Mouse (Mus musculus): ENCODE results near the gene Gas7. TPM values are rescaled to one million over a fixed set of nuclear protein-coding genes. Genes with fewer than 3 reads are reported as not detected.

Gas7 gene
- total and polyA plus RNA-seq, 3 experiments: 0.44 TPM; not detected in 2

DNA sequence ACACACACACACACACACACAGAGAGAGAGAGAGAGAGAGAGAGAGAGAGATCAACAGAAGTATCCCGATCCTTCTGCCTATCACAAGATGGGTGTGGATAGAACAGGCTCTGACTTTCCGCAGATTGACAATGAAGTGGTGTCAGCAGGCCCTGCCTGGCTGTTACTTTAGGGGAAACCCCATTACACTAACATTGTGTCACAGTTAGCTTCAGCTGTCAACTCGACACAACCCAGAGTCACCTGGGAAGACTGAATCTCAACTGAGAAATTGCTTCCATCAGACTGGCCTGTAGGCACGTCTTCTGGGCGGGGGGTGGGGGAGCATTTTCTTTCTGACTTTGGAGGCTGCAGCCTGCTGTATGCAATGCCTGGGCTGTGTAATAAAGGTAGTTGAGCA lies 111.5 kb downstream of the Gas7 start:
- ATAC-seq (ENCODE audit: extremely low read depth, insufficient number of reproducible peaks, low FRiP score, poor library complexity, severe bottlenecking) (no peak), DNase-seq (ENCODE audit: low spot score) (no peak)
- Histone ChIP-seq H3K36me3 (replicated peaks) (no peaks in the 10 kb centered on the region), H3K4me3 (ENCODE audit: low read depth, low read length) (no peak overlapping the region), H3K9me3 (replicated peaks) (peaks cover 82% of the 10 kb centered on the region), H3K27me3 (ENCODE audit: insufficient read depth, low read length) (no peaks in the 10 kb centered on the region), H3K4me1 (ENCODE audit: insufficient read depth, low read depth, low read length) (no peaks in the 10 kb centered on the region)
- no peak for TF ChIP-seq GATA1 (IDR thresholded peaks at IDR 0.05; ENCODE audit: borderline replicate concordance, low read length)
- no peak for TF ChIP-seq GATA2 (IDR thresholded peaks at IDR 0.05; ENCODE audit: borderline replicate concordance, low read depth, low read length)
- no peak for TF ChIP-seq CTCF (IDR thresholded peaks at IDR 0.05; ENCODE audit: low read depth, low read length)
- TF ChIP-seq TAL1 (conservative IDR thresholded peaks at IDR 0.05; ENCODE audit: low read depth, low read length): no peak
- no peak for TF ChIP-seq POLR2AphosphoS5 (IDR thresholded peaks at IDR 0.05; ENCODE audit: insufficient replicate concordance, low read depth, low read length)

DNA sequence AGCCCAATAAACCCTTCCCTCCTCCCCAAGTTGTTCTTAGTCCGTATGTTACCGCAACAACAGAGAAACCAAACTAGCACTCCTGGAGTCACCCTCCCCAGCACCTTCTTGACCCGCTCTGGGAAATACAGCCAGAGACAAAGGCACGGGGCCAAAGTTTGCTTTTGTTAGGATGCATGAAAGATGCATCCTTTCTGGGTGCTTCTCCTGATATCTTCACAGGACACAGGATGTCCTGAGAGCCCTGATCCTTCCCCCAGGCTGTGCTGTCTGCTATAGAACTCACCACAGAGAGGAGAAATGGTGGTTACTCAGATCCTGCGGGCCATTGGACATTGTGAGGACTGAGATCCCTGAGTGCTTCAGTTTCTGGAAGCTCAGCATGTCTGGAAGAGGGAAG lies 111.9 kb downstream of the Gas7 start:
- TF ChIP-seq POLR2AphosphoS5 (IDR thresholded peaks at IDR 0.05; ENCODE audit: insufficient replicate concordance, low read depth, low read length) (no peak), GATA1 (IDR thresholded peaks at IDR 0.05; ENCODE audit: borderline replicate concordance, low read length) (no peak), GATA2 (IDR thresholded peaks at IDR 0.05; ENCODE audit: borderline replicate concordance, low read depth, low read length) (no peak), TAL1 (conservative IDR thresholded peaks at IDR 0.05; ENCODE audit: low read depth, low read length) (no peak), CTCF (IDR thresholded peaks at IDR 0.05; ENCODE audit: low read depth, low read length) (no peak)
- H3K36me3 ChIP-seq (replicated peaks): no peaks in the 10 kb centered on the region
- no peak overlapping the region for H3K4me3 ChIP-seq (ENCODE audit: low read depth, low read length)
- no peaks in the 10 kb centered on the region for H3K27me3 ChIP-seq (ENCODE audit: insufficient read depth, low read length)
- DNase-seq (ENCODE audit: low spot score): no peak
- peaks cover 83% of the 10 kb centered on the region for H3K9me3 ChIP-seq (replicated peaks)
- H3K4me1 ChIP-seq (ENCODE audit: insufficient read depth, low read depth, low read length): no peaks in the 10 kb centered on the region
- no peak for ATAC-seq (ENCODE audit: extremely low read depth, insufficient number of reproducible peaks, low FRiP score, poor library complexity, severe bottlenecking)

DNA sequence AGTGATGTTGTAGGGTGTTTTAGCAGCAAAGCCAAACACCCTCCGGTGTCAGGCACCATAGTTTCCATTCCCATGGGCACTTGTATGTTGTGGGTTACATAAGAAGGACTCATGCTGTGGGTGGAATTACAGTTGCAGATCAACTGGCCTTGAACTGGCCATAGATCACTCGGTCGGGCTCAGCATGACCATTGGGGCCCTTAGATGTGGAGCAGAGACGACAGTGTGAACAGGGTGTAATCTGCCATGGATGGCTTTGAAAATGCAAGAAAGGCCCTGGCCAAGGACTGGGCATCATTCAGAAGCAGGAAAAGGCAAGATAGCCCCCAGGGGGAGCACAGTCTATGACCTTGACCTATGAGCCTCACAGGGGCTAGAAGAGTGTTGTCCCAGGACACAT lies 112.8 kb downstream of the Gas7 start:
- Histone ChIP-seq H3K36me3 (replicated peaks) (no peaks in the 10 kb centered on the region), H3K9me3 (replicated peaks) (peaks cover 84% of the 10 kb centered on the region), H3K4me3 (ENCODE audit: low read depth, low read length) (no peak overlapping the region), H3K27me3 (ENCODE audit: insufficient read depth, low read length) (no peaks in the 10 kb centered on the region), H3K4me1 (ENCODE audit: insufficient read depth, low read depth, low read length) (no peaks in the 10 kb centered on the region)
- DNase-seq (ENCODE audit: low spot score) (no peak), ATAC-seq (ENCODE audit: extremely low read depth, insufficient number of reproducible peaks, low FRiP score, poor library complexity, severe bottlenecking) (no peak)
- TF ChIP-seq GATA2 (IDR thresholded peaks at IDR 0.05; ENCODE audit: borderline replicate concordance, low read depth, low read length) (no peak), TAL1 (conservative IDR thresholded peaks at IDR 0.05; ENCODE audit: low read depth, low read length) (no peak), CTCF (IDR thresholded peaks at IDR 0.05; ENCODE audit: low read depth, low read length) (no peak), GATA1 (IDR thresholded peaks at IDR 0.05; ENCODE audit: borderline replicate concordance, low read length) (no peak)

DNA sequence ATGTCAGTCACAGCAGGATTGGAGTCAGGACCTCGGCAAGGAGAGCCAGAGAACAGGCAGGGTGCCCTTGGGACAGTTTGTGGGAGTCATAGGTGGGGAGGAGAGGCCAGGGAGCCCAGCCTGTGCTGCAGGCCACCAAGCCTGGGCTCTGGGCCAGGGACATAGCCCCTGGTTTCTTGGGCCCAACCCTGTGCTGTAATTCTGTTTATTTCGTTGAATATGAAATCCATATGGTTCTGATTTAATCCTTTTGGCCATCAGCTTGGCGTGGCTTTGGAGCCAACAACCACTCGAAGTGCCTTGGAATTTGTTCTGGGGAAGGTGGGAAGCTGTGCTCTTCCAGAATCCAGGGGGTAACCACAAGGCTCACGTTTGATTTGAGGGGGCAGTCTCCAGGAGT lies 113.6 kb downstream of the Gas7 start:
- H3K9me3 ChIP-seq (replicated peaks): peaks cover 83% of the 10 kb centered on the region

DNA sequence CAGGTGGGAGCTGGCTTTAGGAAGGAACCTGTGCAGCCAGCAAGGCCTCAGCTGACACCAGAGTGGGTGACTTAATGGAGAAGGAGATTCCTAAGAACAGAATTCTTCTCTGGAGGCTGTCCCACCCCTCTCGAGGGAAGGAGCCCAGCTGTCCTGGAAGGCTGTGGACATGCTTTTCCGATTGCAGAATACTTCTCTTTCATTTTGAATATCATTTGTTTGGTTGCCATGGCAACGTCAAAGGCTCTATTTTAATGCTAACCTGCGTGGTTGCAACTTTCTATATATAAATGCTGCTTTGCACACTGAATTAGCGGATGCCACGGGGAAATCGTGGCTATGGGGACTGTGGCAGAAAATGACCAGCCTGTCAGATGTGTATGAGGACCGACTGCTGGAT lies 115.7 kb downstream of the Gas7 start:
- ATAC-seq (ENCODE audit: extremely low read depth, insufficient number of reproducible peaks, low FRiP score, poor library complexity, severe bottlenecking) (no peak), DNase-seq (ENCODE audit: low spot score) (no peak)
- no peaks in the 10 kb centered on the region for H3K4me1 ChIP-seq (ENCODE audit: insufficient read depth, low read depth, low read length)
- peaks cover 80% of the 10 kb centered on the region for H3K9me3 ChIP-seq (replicated peaks)
- TF ChIP-seq CTCF (IDR thresholded peaks at IDR 0.05; ENCODE audit: low read depth, low read length) (no peak), POLR2AphosphoS5 (IDR thresholded peaks at IDR 0.05; ENCODE audit: insufficient replicate concordance, low read depth, low read length) (no peak), GATA2 (IDR thresholded peaks at IDR 0.05; ENCODE audit: borderline replicate concordance, low read depth, low read length) (no peak)
- H3K27me3 ChIP-seq (ENCODE audit: insufficient read depth, low read length): no peaks in the 10 kb centered on the region
- H3K36me3 ChIP-seq (replicated peaks): no peaks in the 10 kb centered on the region
- no peak overlapping the region for H3K4me3 ChIP-seq (ENCODE audit: low read depth, low read length)

More for the DNA sequence above, 113.6 kb downstream of the Gas7 start:
- Histone ChIP-seq H3K4me1 (ENCODE audit: insufficient read depth, low read depth, low read length) (no peaks in the 10 kb centered on the region), H3K36me3 (replicated peaks) (no peaks in the 10 kb centered on the region), H3K27me3 (ENCODE audit: insufficient read depth, low read length) (no peaks in the 10 kb centered on the region), H3K4me3 (ENCODE audit: low read depth, low read length) (no peak overlapping the region)
- TF ChIP-seq GATA2 (IDR thresholded peaks at IDR 0.05; ENCODE audit: borderline replicate concordance, low read depth, low read length) (no peak), TAL1 (conservative IDR thresholded peaks at IDR 0.05; ENCODE audit: low read depth, low read length) (no peak), CTCF (IDR thresholded peaks at IDR 0.05; ENCODE audit: low read depth, low read length) (no peak), GATA1 (IDR thresholded peaks at IDR 0.05; ENCODE audit: borderline replicate concordance, low read length) (no peak), POLR2AphosphoS5 (IDR thresholded peaks at IDR 0.05; ENCODE audit: insufficient replicate concordance, low read depth, low read length) (no peak)
- no peak for DNase-seq (ENCODE audit: low spot score)
- ATAC-seq (ENCODE audit: extremely low read depth, insufficient number of reproducible peaks, low FRiP score, poor library complexity, severe bottlenecking): no peak

DNA sequence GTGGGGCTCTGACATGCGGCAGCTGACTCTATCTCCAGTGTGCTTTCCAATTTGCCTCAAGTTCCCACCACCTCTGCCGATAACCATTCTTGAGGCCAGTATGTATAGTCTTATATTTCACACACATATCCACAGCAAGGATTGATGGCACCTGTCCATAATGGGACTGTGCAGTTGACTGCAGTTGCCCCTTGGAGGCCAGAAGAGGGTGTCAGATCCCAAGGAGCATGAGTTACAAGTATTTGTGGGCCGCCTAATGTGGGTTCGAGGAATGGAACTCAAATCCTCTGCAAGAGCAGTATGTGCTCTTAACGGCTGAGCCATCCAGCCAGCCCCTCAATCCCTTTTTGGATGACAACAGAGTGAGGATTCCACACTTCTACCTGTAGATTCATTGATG lies 119.1 kb downstream of the Gas7 start:
- peaks cover 79% of the 10 kb centered on the region for H3K9me3 ChIP-seq (replicated peaks)
- H3K4me3 ChIP-seq (ENCODE audit: low read depth, low read length): no peak overlapping the region
- DNase-seq (ENCODE audit: low spot score): no peak
- H3K27me3 ChIP-seq (ENCODE audit: insufficient read depth, low read length): no peaks in the 10 kb centered on the region
- ATAC-seq (ENCODE audit: extremely low read depth, insufficient number of reproducible peaks, low FRiP score, poor library complexity, severe bottlenecking): no peak
- no peaks in the 10 kb centered on the region for H3K4me1 ChIP-seq (ENCODE audit: insufficient read depth, low read depth, low read length)
- TF ChIP-seq TAL1 (conservative IDR thresholded peaks at IDR 0.05; ENCODE audit: low read depth, low read length) (no peak), CTCF (IDR thresholded peaks at IDR 0.05; ENCODE audit: low read depth, low read length) (no peak), GATA1 (IDR thresholded peaks at IDR 0.05; ENCODE audit: borderline replicate concordance, low read length) (no peak), GATA2 (IDR thresholded peaks at IDR 0.05; ENCODE audit: borderline replicate concordance, low read depth, low read length) (no peak), POLR2AphosphoS5 (IDR thresholded peaks at IDR 0.05; ENCODE audit: insufficient replicate concordance, low read depth, low read length) (no peak)
- no peaks in the 10 kb centered on the region for H3K36me3 ChIP-seq (replicated peaks)

DNA sequence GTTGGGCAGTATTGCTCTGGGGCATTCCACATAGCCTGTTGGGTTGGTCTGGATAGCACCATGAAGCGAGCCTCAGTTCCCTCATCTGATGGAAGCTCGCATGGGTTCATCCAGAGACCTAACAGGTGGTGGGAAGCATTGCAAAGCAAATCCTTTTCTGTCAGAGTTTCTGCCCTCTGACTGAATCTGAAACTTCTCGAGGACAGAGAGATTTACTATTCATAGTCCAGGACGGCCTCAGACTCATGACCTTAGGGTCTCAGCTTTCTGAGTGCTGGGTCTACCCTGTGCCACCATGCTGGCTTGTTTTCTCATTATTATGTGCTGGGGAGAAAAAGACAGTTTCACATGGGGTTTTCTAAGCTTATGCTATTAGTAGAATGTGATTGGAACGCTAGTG lies 122.2 kb downstream of the Gas7 start:
- H3K36me3 ChIP-seq (replicated peaks): no peaks in the 10 kb centered on the region
- H3K9me3 ChIP-seq (replicated peaks): peaks cover 79% of the 10 kb centered on the region
- no peak for TF ChIP-seq CTCF (IDR thresholded peaks at IDR 0.05; ENCODE audit: low read depth, low read length)
- no peak for TF ChIP-seq GATA2 (IDR thresholded peaks at IDR 0.05; ENCODE audit: borderline replicate concordance, low read depth, low read length)
- TF ChIP-seq POLR2AphosphoS5 (IDR thresholded peaks at IDR 0.05; ENCODE audit: insufficient replicate concordance, low read depth, low read length): no peak
- no peak for TF ChIP-seq GATA1 (IDR thresholded peaks at IDR 0.05; ENCODE audit: borderline replicate concordance, low read length)
- TF ChIP-seq TAL1 (conservative IDR thresholded peaks at IDR 0.05; ENCODE audit: low read depth, low read length): no peak
- H3K27me3 ChIP-seq (ENCODE audit: insufficient read depth, low read length): no peaks in the 10 kb centered on the region
- no peak for DNase-seq (ENCODE audit: low spot score)
- H3K4me1 ChIP-seq (ENCODE audit: insufficient read depth, low read depth, low read length): no peaks in the 10 kb centered on the region
- ATAC-seq (ENCODE audit: extremely low read depth, insufficient number of reproducible peaks, low FRiP score, poor library complexity, severe bottlenecking): no peak
- no peak overlapping the region for H3K4me3 ChIP-seq (ENCODE audit: low read depth, low read length)

Data from G1E (cell line).